Mouse (Mus musculus): ENCODE results near the gene Hipk1. TPM values are rescaled to one million over a fixed set of nuclear protein-coding genes. Genes with fewer than 3 reads are reported as not detected.
"Not testable (repeated sequence)": the region's sequence is repeated elsewhere in the genome, so short reads cannot be mapped to it uniquely, and the experiment has no call there.

The Hipk1 gene
- total RNA-seq, 4 experiments from 2014 or later, result 83.0 to 105 (median 93.9) TPM

DNA sequence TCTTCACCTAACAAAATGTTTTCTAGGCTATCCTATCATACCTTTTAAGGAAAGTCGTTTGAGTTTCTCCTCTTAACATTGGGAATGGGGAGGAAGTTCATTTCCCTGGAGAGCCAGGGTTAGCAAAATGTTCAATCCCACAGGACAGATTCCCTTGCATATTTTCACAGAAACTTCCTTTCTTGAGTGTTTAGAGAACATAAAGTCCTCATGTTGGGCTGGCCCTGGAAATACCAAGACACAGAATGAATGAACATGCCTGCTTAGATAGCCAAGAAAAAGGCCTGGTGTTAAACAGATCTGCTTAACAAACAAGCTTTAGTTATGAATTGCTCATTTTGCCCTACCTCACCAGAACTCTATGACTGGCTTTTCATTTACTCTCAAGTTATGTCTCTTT is 1.2 kb upstream of the Hipk1 start:
- DNase-seq (ENCODE audit: low spot score), result peak; percentile 78

DNA sequence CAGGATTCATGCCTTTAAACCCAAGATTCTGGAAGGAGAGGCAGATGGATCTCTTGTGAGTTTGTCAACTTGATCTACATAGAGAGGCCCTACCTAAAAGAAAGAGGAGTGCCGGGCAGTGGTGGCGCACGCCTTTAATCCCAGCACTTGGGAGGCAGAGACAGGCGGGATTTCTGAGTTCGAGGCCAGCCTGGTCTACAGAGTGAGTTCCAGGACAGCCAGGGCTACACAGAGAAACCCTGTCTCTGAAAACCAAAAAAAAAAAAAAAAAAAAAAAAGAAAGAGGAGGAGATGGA is 696 bp upstream of the Hipk1 start:
- DNase-seq (ENCODE audit: low spot score), result not testable (repeated sequence)

DNA sequence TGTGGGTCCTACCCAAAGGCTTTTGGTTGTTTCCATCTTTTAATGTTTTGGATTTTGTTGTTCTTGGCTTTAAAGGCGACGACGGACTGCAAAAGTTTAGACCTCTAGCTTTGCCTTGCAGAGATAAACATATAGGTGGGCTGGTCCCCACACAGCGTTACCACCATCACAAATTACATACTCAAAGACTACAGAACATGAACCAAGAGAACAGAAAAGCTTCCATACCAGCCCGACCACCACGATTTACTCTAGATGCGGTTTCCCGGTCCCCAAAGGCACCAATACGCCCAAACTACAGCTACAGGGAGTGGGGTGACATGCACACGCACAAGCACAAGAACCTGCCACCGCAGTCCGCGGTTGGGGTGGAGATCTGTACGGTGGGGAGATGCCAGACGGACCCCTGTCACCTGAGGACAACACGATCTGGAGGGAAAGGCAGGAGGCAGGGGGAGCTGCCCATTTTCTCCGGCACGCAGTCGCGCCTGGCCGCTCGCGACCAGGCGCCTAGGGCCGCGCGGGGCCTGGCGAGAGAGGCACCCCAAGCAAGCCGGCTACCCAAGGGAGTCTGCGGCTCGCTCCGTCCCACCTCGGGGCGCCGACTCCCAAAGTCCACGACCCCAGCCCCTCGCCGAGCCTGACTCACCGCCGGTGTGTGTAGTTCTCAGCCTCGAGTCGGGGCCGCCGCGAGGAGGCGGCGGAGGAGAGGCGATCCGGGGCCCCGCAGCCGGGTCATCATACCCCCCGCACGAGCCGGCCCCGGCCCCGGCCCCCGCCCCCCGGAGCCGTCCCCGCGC is 817 bp downstream of the Hipk1 start:
- no peak for DNase-seq (ENCODE audit: low spot score)

DNA sequence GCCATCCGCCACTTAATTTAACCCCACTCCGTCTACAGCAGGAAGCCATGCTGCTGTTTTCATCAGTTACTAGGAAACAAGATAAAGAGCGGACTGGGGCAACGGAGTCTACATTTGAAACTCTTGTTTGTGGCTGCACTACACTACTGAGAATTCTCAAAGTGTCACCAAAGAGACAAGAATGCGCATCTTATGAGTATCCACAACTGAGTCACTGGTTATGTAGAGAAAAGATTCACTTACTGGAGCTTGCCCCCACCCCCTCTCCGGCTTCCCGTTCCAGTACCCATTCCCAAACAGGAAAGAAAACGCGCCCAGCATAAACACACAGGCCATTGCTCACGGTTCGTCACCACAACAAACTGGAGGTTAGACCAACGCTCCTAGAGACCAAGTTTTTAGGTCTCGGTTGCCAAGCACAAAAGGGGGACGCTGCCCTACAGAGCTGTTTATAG is 1.4 kb downstream of the Hipk1 start:
- peak; percentile 64 for DNase-seq (ENCODE audit: low spot score)

DNA sequence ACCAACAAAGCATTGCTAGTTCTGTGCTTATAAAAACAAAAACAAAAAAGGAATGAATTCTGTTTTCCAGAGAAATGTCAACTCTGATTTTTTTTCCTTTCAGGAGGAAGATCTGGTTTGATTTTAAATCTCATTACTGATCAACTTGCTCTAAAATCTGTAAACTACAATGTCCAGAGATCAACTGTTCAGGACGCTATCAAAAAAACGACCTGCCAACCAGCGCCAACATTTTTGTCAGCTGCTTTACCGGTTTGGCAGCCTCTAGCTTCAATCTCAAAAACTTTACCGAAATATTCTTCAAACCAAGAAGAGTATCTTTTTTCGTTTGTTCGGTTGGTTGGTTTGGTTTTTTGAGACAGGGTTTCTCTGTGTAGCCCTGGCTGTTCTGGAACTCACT is 2.3 kb downstream of the Hipk1 start:
- DNase-seq (ENCODE audit: low spot score), result no peak

DNA sequence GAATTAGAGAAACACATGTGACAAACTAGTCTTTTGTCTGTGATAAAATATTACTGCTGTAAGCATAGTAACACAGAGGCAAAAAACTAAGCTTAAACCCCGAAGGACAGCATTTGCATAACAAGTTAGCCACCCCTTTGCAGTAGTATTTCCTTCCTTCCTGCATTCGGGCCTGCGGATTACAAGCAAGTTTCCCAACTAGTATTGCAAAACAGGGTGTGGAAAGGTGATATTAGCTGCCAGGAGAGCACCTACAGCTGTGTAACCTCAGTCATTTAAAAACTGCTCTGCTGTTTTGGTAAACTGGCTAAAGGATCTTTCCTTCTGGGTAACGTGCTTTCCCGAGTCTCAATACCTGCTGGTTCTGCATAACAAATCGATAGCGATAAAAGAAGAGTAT is 4.1 kb downstream of the Hipk1 start:
- DNase-seq (ENCODE audit: low spot score), result no peak

DNA sequence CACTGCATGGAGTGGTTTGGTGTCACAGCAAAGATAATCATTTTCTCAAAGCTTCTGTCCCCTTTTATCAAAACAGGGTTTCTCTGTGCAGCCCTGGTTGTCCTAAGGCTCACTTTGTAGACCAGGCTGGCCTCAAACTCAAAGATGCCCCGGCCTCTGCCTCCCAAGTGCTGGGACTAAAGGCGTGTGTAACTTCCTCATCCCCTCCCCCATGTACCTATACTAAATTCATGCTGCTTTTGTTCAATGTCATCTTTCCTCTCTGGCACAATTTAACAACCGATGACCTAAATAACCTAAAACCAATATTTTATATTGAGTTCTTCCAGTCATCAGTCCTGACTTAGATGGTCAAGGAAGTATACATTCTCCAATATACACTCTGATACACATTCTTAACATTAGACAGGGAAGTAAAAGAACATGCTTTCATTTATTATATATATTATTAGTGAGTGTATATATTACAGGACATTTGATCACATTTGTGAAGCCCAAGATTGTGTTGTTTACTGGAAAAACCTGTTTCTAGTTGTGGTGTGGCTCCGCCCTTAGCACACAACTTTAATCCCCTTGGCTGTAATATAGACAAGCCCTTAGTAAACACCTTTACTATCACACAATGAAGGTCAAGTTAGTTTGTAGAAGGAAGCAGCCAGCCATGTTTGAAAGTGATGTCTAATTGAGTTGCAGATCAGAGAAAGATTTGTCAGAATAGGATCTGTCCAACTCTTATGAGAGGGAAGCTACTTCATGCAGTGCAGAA is 8.3 kb downstream of the Hipk1 start:
- no peak for DNase-seq (ENCODE audit: low spot score)

DNA sequence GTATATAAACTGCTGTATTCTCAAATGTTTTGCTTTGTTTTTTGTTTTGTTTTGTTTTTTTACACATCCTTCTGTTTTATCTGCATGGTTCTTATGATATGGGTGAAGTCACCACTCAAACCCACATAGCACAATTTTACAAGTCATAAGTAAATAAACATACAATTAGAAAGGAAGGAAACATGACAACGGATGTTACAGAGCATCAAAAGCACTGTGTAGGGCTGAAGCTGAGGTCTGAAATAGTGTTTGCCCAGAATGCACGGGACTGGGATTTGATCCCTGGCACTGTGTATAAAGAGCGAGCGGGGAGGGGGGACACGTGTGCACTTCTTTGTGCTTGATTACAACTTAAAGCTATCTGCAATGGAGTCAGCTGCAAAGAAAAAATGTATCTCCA is 10.6 kb downstream of the Hipk1 start:
- no peak for DNase-seq (ENCODE audit: low spot score)

DNA sequence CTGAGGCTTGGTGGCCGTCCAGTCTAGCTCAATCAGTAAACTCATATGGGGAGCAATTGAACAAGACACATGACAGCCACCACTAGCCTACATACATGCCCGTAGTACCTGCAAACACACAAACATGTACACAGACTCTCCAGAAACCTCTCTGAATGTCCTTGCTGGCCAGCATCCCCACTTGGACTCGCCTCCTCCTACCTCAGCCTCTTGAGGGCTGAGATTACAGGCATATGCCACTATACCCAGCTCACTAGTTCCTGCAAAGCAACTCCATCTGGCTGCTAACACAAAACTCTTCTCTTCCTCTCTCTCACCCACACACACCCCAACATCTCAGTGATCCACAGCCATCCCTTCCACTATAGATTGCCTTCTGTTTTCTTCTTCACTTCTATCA is 11.1 kb downstream of the Hipk1 start:
- no peak for DNase-seq (ENCODE audit: low spot score)

DNA sequence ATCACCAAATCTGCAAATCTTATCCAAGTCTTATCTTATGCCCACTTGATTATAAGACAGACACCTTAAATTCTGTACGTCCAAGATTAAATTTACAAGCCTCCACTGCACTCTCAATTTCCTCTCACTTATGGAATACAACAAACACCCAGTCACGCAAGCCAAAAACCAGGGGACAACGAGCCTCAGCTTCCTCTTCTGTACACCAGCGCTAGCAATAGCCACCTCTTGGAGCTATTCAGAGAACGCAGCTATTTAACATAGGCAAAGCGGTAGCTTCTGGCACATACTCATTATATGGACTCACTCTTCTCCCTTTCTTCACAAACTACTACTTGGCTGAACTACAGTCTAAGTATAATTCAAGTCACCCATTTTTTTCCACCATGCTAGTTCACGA is 12.2 kb downstream of the Hipk1 start:
- no peak for DNase-seq (ENCODE audit: low spot score)

DNA sequence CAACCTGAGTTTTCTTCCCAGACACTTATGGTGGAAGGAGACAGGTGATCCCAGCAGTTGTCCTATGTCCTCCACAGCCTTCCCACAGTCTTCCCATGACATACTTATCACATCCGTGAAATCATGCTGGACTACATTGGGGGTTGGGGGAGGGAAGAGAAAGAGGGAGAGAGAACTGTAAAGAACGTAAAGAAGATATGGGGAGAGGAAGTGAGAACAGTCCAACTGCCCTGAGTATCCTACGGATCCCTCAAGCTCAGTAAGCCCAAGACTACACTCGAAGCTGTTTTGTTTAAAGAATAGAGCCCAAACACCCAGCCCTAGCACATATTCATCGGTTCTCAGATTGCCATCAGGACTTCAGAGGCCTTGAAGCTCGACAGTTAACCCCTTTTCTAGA is 12.7 kb downstream of the Hipk1 start:
- DNase-seq (ENCODE audit: low spot score), result no peak

DNA sequence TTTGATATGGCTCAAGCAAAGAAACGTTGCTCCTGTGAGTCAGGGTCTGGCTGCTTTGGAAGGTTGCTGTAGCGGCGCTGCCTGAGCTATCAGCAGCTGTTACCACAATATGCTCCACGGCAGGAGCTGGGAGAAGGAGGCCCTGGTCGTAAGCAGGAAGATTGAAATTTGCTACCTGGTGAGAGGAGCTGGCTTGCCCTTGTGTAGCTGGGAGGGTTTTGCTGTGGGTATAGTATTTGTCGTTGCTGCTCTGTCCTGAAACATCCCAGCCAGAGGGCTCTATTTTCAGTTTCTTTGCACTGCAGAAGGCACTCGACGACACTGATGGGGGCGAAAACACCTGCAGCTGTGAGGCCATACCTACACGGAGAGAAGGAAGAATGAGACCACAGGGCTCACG is 13.4 kb downstream of the Hipk1 start:
- DNase-seq (ENCODE audit: low spot score), result no peak

DNA sequence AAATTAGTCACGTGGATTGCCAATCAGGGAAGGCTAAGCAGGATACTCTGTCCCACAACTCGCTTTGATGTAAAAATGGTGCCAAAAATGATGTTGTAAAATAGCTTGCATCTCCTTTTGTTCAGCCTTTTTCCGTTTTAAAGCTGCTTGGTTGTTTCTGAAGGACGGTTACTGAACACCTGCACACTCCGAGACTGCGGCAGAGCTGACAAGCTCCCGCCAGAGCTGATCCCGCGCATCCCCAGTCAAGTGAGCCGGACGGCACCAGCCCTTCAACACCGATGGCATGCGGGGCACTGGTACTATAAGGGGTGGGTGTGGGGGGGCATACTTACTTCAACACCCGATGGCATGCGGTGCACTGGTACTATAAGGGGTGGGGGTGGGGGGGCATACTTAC is 17.4 kb downstream of the Hipk1 start:
- DNase-seq (ENCODE audit: low spot score), result no peak

DNA sequence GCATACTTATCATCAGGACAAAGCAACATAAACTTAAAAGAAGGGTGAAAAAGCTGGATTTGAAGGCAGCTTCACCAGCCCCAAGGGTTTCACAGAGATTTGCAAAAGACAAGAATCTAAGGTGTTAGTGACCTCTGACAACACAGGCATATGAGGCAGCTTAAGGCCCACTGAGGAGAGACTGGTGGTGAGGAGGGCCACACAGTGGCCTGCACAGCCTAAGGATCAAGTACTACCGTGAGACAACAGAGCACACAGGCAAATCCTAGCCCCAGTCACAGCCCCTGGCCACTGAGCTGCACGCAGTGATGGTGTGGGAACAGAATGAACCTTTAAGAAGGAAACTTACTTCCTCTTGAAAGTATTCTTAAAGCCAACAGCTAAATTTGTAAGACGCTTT is 17.9 kb downstream of the Hipk1 start:
- DNase-seq (ENCODE audit: low spot score), result no peak

DNA sequence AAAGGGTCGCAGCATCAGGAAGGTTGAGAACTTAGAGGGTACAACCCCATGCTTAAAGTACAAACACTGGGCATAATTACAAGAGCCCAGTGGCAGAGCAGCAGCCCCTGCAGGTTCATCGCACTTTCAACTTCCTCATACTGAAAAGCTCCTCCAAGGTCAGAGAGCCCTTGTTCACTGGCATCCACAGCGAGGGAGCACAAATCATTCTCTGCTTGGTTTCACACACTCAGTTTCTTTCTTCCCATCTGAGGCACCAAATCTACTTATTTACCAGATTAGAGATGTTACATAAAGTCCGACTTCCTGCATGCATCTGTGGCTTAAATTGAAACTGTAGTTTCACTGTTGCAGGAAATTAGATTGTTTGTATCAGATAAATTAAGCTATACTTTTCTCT is 18.5 kb downstream of the Hipk1 start:
- DNase-seq (ENCODE audit: low spot score), result no peak

DNA sequence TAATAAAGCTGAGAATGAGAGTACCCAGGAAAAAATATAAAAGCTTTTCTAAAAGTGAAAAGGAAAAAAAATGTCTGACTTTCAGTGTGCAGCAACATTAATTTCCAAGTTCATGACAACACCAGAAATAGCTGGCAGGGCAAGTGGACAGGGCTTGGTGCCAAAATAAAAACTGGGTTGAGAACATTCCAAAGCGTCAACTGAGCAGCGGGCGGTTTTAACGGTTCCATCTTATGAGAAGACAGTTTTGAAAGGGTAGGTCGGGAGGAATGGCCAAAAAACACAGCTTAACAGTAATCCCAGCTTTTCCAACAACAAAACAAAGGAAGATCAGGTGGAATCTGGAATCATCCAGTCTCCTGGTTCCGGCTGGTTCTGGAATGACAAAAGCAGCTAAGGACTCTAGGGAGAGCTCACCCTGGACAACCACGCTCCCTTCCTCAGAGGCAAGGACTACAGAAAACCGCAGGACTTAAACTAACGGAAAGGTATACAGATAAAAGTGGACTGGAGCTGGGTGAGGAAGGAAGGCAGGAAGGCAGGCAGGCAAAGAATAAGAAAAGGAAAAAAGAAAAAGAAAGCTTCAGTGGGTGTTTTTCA is 19.7 kb downstream of the Hipk1 start:
- peak; percentile 87 for DNase-seq (ENCODE audit: low spot score)

DNA sequence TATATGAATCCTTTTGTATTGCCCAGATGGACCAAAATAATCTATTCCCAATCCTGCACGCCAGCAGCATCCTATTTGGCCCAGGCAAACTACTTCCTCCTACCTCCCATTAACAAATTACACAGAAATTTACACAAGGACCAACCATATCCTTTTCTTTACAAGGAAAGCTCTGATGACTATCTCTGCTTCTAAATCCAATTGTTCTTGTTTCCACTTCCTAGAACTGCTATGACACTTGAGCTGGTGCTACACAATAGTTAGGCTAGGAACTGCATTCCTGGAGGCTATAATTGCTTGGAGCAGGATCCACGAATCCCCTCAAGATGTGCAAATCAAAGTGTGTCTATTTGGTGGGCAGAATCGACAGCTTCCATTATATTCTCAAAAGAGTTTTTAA is 24.6 kb downstream of the Hipk1 start:
- DNase-seq (ENCODE audit: low spot score), result peak; percentile 44

DNA sequence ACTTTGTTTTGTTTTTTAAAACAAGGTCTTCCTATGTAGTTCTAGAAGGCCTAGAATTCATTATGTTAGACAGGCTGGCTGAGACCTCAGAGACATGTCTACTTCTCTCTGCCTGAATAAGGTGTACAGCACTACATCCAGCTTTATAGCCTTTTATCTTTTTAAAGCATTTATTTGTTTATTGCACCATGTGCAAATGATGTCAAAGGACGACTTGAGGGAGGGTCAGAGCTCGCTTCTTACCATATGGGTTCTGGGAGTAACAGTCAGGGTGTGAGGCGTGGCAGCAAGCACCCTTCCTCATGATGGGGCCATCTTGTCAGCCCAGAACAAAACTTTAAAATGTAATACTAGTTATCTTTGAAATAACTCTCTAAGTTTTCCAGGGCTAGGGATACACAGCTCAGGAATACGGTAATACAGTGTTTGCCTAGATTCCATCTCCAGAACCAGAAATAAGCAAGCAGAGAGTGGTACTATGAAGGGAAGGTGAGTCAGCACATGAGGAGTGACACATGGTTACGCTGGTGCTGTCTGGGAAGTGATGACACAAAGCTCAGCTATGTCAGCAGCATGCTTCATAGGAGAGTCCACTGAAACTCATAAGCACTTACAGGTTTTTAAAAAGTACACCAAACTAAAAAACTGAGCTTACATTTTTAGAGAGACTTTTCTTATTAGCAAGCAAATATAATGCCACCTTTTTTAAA is 31.9 kb downstream of the Hipk1 start:
- no peak for DNase-seq (ENCODE audit: low spot score)

DNA sequence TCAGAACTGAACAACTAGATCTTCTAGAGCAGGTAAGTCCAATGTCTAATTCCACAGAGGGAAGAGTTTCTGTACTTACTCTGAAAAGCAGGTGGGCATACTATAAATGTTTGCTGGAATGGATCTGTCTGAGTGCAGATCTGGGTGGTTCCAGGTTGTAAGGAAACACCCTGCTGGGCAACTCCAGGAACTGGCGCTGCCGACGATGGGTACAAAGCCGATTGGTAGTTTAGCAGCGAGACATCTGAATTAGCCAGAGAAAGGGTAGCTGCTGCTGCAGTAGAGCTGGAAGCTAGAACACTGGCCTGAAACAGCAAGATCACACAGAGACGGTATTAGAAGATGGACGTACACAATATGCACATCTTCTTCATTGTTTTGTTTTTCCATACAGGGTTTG is 32.9 kb downstream of the Hipk1 start:
- no peak for DNase-seq (ENCODE audit: low spot score)

DNA sequence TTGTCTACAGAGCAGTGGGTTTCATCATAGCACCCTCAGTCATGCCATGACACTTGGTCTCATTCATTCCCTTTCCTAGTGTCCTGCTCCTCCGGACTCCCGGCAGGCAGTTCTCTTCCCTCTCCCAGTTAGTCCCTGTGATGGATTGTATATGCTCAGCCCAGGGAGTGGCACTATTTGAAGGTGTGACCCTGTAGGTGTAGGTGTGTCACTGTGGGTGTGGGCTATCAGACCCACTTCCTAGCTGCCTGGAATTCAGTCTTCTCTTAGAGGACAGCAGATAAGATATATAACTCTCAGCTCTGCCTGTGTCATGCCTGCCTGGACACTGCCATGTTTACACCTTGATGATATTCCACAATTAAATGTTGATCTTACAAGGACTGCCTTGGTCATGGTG is 34.4 kb downstream of the Hipk1 start:
- no peak for DNase-seq (ENCODE audit: low spot score)

DNA sequence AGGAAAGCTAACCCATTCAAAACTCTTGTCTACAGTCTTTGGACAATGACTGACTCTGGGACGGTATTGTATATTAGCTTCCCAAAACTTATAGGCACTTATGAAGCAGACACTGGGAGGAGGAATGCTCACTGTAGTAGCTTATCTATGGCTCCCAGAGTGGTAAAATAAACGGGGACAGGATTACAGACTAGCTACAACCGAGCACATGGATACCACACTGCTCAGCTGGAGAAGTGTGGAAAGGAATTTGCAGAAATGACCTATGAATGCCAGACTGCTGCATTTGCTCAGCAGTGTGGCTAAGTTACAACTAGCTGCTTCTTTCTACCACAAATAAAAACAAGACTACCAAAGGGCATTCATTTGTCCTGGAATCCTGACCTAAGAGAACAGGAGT is 36.0 kb downstream of the Hipk1 start:
- no peak for DNase-seq (ENCODE audit: low spot score)

DNA sequence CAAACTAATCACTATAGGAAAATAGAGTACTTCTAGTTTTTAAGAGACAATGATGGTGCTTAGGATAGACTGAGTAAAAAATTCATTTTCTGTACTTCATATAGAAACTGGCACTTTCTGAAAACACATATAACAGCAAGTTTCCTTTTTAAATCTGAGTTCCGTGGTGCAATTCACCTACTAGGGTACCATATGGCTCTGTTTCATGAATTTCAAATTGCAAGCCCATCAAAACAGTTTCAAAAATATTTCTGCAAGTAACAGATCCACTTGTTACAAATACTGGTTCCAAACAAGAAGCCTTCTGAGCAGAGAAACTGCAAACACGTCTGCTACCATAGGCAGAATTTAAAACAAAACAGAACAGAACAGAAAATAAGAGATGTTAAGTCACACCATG is 39.8 kb downstream of the Hipk1 start:
- DNase-seq (ENCODE audit: low spot score), result no peak

Measured in heart, adult 8-10 months (tissue).